Mouse (Mus musculus) ES-Bruce4 (cell line): ENCODE measurements around the gene Ints5.

Source experiments
- CTCF ChIP-seq: IDR thresholded peaks from one replicate; pipeline ENCODE4 v1.8.1; 2011; ENCODE audit warnings: low read depth, low read length
- EP300 ChIP-seq: IDR thresholded peaks from 2 replicates; pipeline ENCODE4 v1.6.1; 2011; ENCODE audit warnings: low read depth, low read length; ENCODE audit not compliant: insufficient read depth

DNA sequence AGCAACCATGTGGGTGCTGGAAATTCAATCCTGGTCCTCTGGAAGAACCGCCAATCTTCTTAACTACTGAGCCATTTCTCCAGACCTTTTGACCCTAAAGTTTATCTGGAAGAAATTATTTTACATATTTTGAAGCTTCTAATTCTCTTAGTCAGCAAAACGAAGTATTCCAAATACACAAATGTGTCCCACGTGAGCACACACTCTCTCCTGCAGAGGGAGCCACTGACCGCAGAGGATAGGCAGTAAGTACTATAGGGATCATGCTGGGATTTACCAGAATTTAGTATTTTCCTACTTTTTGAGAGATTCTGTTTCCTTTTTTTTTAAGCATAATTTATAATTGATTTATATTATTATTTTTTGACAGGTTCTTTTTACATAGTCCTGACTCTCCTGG, 35.1 kb upstream of the Ints5 start:
- TF ChIP-seq CTCF (peak; percentile 82), EP300 (no peak)
